Mouse (Mus musculus) left cerebral cortex, adult 18-20 months (tissue): ENCODE results near the gene Plin1. TPM values are rescaled to one million over a fixed set of nuclear protein-coding genes. Genes with fewer than 3 reads are reported as not detected.

ENCODE experiments used
- DNase-seq, 2 experiments: peaks; one replicate each; pipeline ENCODE4 v3.0.0; 2021 to 2022; ENCODE audit warnings: low spot score in 2 of 2, mixed read lengths in 1 of 2
- total RNA-seq, 2 experiments: library from RNA; stranded (reverse); gene quantifications; 2 replicates each; pipeline ENCODE4 v1.2.3; 2021

The Plin1 gene
- total RNA-seq, 2 experiments from 2014 or later: not detected

- no peak for DNase-seq
Observed at GRCm38 (mm10) chr7:79738913-79739312, 6.2 kb upstream of the Plin1 start.

DNA sequence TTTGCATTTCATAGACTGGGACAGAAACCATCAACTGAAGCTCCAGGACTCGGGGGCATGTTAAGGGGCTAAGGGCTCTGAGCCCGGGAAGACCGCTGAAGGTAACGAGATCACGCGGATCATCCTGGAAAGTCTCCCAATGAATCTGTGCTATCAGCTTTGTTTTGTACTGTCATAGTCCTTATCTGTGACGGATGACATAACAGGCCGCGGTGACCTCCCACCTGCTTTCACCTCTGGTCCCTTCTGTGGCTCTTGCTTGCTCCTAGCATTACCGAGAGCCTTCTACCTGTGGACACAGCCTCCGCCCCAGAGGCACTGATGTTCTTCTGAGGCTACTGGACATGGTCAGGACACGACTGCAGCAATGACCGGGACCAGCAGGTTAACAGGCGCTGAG, 3.8 kb upstream of the Plin1 start:
- no peak for DNase-seq

GRCm38 (mm10) chr7:79734563-79734962, 1.9 kb upstream of the Plin1 start:
- DNase-seq: no peak

DNA sequence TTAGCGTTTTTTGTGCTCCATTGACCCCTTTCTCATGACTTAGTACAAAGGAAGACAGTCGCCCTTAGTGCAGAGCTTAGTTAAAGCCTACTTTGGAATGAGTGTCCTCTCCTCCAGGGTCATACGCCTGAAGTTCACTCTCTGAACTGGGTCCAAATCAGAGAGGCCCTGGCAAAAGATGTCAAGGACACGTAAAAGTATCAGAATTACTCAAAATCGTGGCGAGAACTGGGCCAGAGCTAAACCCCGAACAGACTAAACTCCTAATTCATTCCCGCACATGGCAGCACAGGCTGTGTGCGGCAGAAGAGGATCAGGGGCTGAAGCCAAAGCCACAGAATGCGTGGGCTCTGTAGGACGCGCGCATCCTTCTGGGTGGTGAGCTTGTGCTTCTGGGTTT, 1.3 kb downstream of the Plin1 start:
- DNase-seq: no peak

DNA sequence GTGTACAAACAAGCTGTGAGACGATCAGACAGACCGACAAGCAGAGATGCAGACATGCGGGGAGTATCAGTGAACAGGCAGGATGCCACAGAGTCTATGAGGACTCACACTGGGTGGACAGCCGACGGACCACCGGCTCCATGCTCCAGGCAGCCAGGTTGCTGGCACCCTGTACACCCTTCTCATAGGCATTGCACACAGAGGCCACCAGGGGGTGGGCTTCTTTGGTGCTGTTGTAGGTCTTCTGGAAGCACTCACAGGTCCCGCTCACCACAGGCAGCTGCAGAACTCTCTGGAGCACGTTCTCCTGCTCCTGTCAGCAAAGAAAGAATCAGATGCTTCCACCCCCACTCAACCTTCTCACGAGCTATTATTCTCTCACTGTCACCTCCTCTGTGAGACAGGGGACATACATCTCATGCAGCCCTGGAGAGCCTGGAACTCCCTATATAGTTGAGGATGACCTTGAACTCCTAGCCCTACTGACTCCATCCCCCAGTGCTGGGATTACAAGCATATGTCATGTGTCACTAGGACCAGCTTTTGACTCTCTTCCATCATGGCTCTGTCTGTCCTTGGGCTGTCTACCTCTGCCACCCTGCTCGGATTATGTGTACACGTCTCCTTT, 2.8 kb downstream of the Plin1 start:
- no peak for DNase-seq

DNA sequence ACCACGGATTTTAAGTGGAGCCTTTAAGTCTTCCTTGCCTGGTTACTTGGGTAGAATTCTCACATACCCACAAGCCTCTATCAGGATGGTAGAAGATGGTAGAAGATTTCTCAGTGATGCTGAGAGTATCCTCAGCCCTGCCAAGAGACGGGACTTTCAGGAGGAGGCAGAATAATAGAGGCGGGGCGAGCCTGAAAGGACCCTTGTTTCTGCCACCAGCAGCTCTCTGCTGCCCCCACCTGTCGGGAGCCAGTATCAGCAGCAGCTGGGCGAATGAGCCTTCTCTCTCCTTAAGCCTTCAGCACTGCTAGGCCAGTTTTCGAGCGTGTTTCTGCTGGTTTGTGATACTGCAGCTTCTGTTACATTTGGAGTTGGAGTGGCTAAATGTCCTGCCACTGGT, 3.5 kb downstream of the Plin1 start:
- peak; percentile 61 to 65 for DNase-seq

GRCm38 (mm10) chr7:79728219-79728618, 4.5 kb downstream of the Plin1 start:
- DNase-seq: peak; percentile 53 to 57

- DNase-seq: peak; percentile 59 to 62
Observed at GRCm38 (mm10) chr7:79727091-79727490, 5.6 kb downstream of the Plin1 start.

GRCm38 (mm10) chr7:79721386-79721977, 11.2 kb downstream of the Plin1 start:
- DNase-seq: peak; percentile 31 to 32

DNA sequence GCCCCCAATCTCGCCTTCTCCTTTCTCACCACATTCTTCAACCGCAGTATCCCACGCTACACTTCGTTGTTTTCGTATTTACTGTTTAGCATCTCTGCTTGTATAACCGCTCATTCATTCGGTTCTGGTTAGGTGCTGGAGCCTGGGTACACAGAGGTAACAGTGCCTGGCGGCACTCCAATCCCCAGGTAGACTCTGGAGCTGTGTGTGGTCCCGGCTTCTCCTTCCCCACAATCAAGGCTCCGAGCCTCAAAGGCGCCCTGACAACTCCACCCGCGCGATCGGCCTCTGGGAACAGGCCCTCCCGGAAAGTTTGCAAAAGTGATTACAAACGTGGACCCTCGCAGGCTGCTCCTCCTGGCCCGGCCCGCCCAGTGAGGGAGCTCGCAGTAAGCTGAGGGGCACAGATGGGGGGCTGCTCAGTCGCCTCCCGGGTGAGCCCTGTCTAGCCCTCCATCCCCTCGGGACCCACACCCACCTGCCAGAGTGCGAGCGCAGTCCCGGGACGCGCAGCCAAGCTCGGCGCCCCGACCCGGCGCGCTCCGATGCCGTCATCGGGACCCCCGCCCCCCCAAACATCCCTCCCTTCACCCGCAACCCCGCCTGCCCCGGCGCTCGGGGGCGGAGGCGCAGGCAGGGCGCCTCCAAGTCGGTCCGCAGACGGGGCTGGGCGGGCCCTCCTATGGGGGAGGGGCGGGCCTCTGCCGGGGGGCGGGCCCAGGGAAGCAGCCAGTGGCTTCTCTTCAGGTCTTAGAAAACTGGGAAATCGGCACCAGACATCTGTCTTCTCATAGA, 17.3 kb downstream of the Plin1 start, which contains the start of gene Kif7:
TSS of gene Kif7 (minus strand) at position 534 of the 795 bp plus-strand sequence.
- peak; percentile 14 to 26 for DNase-seq

DNA sequence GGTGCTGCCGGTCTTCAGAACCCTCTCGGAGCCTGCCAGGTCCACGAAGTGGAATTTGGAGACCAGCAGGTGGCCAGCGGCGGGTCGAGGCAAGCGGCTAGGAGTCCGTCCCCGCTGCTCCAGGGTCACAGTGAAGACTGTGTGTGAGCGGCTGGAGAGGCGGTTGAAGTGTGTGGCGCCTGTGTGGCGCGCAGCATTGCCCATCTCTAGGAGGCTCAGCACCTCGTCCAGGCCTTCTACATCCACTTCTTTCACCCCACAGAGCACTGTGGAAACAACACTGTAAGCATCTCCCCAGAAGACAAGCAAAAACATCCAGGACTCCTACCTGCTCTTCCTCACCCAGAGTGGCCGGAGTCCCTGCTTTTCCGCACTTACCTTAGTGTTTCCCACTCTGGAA, 21.9 kb downstream of the Plin1 start:
- peak; percentile 17 to 21 for DNase-seq

DNA sequence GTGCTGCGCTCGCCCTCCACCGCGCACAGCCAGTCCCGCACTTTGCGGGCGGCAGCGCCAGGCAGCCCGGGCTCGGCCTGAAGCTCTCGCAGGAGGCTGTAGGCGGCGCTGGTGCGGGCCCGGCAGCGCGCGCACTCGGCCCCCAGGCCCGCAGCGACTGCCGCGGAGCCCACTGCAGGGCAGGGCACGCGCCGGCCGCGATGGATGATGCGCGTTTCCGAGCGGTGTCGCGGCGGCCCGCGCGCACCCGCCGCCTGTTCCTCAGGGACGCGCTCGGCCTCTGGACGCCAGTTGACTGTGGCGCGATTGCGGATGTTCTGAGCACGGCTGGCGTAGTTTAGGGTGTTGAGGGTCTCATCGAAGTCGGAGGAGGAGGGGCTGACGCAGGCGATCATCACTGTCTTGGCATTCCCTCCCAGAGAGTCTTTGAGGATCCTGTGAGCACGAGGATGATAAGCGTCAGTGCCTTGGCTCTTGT, 22.5 kb downstream of the Plin1 start:
- DNase-seq: peak; percentile 44 to 66

GRCm38 (mm10) chr7:79705210-79705609, 27.5 kb downstream of the Plin1 start:
- DNase-seq: no peak

DNA sequence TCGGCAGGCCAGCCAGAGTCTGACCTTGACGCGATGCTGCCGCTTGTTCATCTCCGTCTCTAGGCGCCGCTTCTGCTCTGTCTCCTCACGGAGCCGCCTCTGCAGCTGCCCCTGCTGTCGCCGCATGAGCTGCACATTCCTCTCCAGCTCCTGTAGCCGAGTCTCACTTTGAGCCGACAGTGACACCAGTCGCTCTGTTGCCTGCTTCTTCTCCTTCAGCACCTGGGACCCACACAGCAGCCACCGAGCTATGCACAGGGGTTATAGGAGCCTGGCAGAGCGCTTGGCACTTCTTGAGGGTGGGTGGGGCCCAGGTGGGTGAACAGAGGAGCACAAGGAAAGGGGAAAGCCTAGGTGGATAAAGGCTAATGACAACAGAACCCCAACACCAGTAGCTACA, 29.9 kb downstream of the Plin1 start:
- no peak for DNase-seq

- no peak for DNase-seq
Observed at GRCm38 (mm10) chr7:79696495-79696894, 36.2 kb downstream of the Plin1 start.

GRCm38 (mm10) chr7:79680231-79680630, 52.5 kb downstream of the Plin1 start:
- DNase-seq: no peak

DNA sequence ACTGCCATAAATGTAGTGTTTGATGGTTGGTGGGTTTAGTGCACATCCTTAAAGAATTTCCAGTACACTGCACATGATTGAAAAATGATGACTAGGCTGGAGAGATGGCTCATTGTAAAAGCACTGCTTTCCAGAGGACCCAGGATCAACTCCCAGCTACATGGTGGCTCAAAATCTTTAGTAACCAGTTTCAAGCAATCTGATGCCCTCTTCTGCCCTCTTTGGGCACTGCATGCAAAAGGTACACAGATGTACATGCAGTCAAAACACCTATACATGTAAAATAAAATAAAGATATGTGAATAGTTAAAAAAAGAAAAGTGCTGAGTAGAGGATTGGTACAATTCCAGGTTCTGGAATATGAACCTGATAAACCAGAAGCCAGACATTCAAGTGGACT, 53.5 kb downstream of the Plin1 start:
- DNase-seq: no peak

- no peak for DNase-seq
Observed at GRCm38 (mm10) chr7:79670900-79671604, 61.7 kb downstream of the Plin1 start.
